ENCODE assay signal across 10 mouse cellular contexts in the genomic region with DNA sequence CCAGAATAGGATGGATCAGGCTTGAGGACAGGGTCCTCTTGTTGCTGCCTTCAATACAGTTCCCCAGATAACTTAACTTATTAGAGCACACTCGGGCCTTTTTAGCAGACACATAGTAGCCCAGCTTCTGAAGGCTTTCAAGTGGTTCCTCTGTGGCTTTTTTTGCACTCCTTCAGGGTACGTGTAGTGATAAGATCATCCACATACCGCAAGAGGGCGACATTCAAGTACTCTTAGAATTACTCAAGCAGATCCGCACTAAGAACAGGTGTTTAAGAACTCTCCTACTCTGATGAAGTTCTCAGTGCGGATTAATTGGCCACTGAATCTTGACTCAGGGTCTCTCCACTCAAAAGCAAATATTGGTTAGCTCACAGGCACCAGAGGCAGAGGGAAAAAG. TPM values are rescaled to one million over a fixed set of nuclear protein-coding genes. Genes with fewer than 3 reads are reported as not detected.
DNase-seq lines count a peak whose midpoint lies in the region; TF ChIP-seq lines count a peak whose summit lies in the region.
"Had no signal": no experiment of that assay in that cellular context is flagged by ENCODE, and none has a peak within 500 bp of the region (broad histone marks: within the 10 kb centered on the region; RNA-seq: fewer than 3 reads in every experiment).

No protein-coding gene starts in this region.

- WGBS in forebrain, embryonic 10.5 days: 58% methylated on average over 6 of the region's 6 CpGs

- H3K36me3 ChIP-seq in forebrain, embryonic 10.5 days (replicated peaks): no peaks in the 10 kb centered on the region
- H3K36me3 ChIP-seq: lung, embryonic 15.5 days had no signal

- H3K9me3 ChIP-seq in forebrain, embryonic 10.5 days: no peaks in the 10 kb centered on the region
- H3K9me3 ChIP-seq: lung, embryonic 15.5 days had no signal

- no peak for DNase-seq in layer of hippocampus, adult 2 months (ENCODE audit: low spot score in 2 of 2)
- DNase-seq in layer of hippocampus, postnatal 25 days (ENCODE audit: extremely low spot score in 1 of 2, low spot score in 1 of 2): no peak
- DNase-seq in R1 (ENCODE audit: low read depth, low spot score): peak; percentile 45
- DNase-seq in kidney, postnatal 4 days: peak; percentile 14 to 40
- DNase-seq in thymus, postnatal 0 days (ENCODE audit: low spot score): peak; percentile 83
- no peak for DNase-seq in forebrain, embryonic 10.5 days (ENCODE audit: extremely low spot score, low spot score)
- DNase-seq in frontal cortex, postnatal 25 days (ENCODE audit: low spot score in 2 of 2): no peak

- H3K4me1 ChIP-seq in forebrain, embryonic 10.5 days: no peaks in the 10 kb centered on the region

- no peak overlapping the region for H3K27ac ChIP-seq in layer of hippocampus, adult 2 months
- no peak overlapping the region for H3K27ac ChIP-seq in forebrain, embryonic 10.5 days
- H3K27ac ChIP-seq: lung, embryonic 15.5 days had no signal

- peak; percentile 63 for TF ChIP-seq CTCF in layer of hippocampus, adult 2 months (conservative IDR thresholded peaks at IDR 0.05)

- H3K4me3 ChIP-seq in layer of hippocampus, adult 2 months: no peak overlapping the region
- H3K4me3 ChIP-seq in forebrain, embryonic 10.5 days: no peak overlapping the region
- H3K4me3 ChIP-seq: lung, embryonic 15.5 days had no signal

- no peaks in the 10 kb centered on the region for H3K27me3 ChIP-seq in forebrain, embryonic 10.5 days (ENCODE audit: poor library complexity, severe bottlenecking)
- H3K27me3 ChIP-seq: lung, embryonic 15.5 days had no signal

RNA-seq across cellular contexts. Expression of a gene that starts 11.8 kb away (rescaled TPM):
- not detected for total RNA-seq in layer of hippocampus, adult 2 months (2021)
- total RNA-seq in layer of hippocampus, postnatal 25 days (2021): not detected
- 0.18 and 0.31 TPM in 2 replicates for polyA plus RNA-seq in thymus, postnatal 0 days (2015; fragmentation: Nextera tagmentation; extraction: Ambion mirVana)
- not detected in 2 replicates for polyA plus RNA-seq in forebrain, embryonic 10.5 days (2016; fragmentation: Nextera tagmentation; extraction: Ambion mirVana)
- polyA plus RNA-seq: lung, embryonic 15.5 days; stomach, embryonic 14.5 days had no signal

RNA-seq across cellular contexts. Expression of a gene that starts 27.2 kb away (rescaled TPM):
- total RNA-seq in layer of hippocampus, adult 2 months (2021): under 1 TPM in 1 of 2 experiments, not detected in 1; 0.59 TPM
- total RNA-seq in layer of hippocampus, postnatal 25 days (2021): under 1 TPM in 1 of 2 experiments, not detected in 1; 0.68 TPM
- not detected in 2 replicates for polyA plus RNA-seq in thymus, postnatal 0 days (2015; fragmentation: Nextera tagmentation; extraction: Ambion mirVana)
- polyA plus RNA-seq in forebrain, embryonic 10.5 days (2016; fragmentation: Nextera tagmentation; extraction: Ambion mirVana): not detected in 2 replicates
- polyA plus RNA-seq: lung, embryonic 15.5 days; stomach, embryonic 14.5 days had no signal

RNA-seq across cellular contexts. Expression of a gene that starts 37.6 kb away (rescaled TPM):
- total RNA-seq in layer of hippocampus, adult 2 months (2021): not detected
- total RNA-seq in layer of hippocampus, postnatal 25 days (2021): not detected
- 0.06 TPM in 1 of 2 replicates, not detected in the other for polyA plus RNA-seq in thymus, postnatal 0 days (2015; fragmentation: Nextera tagmentation; extraction: Ambion mirVana)
- polyA plus RNA-seq in forebrain, embryonic 10.5 days (2016; fragmentation: Nextera tagmentation; extraction: Ambion mirVana): not detected in 2 replicates
- polyA plus RNA-seq: lung, embryonic 15.5 days had no signal

RNA-seq across cellular contexts. Expression of a gene that starts 49.0 kb away (rescaled TPM):
- not detected for total RNA-seq in layer of hippocampus, adult 2 months (2021)
- total RNA-seq in layer of hippocampus, postnatal 25 days (2021): not detected
- 0.33 and 0.55 TPM in 2 replicates for polyA plus RNA-seq in thymus, postnatal 0 days (2015; fragmentation: Nextera tagmentation; extraction: Ambion mirVana)
- not detected in 2 replicates for polyA plus RNA-seq in forebrain, embryonic 10.5 days (2016; fragmentation: Nextera tagmentation; extraction: Ambion mirVana)
- total RNA-seq: heart, postnatal 14 days had no signal
- polyA plus RNA-seq: lung, embryonic 15.5 days; stomach, embryonic 14.5 days had no signal

Comparison
In these comparisons a context has a peak if more than half of its experiments do, and no peak if none do; other contexts are left out.
1. DNase-seq: peak in R1 (single experiment), kidney, postnatal 4 days (2 of 2) and thymus, postnatal 0 days (single experiment); none in layer of hippocampus, adult 2 months (0 of 2), layer of hippocampus, postnatal 25 days (0 of 2), forebrain, embryonic 10.5 days (single experiment) and frontal cortex, postnatal 25 days (0 of 2).